Mouse (Mus musculus) layer of hippocampus, postnatal 10 days (tissue): ENCODE measurements at regions not wholly inside any gene's neighbourhood (a gene's known extent, or its start where the extent isn't known, plus 50 kb on each side); places are given as distances from the start of the nearest gene placed in this dataset.

Source experiments
- DNase-seq, 2 experiments: peaks; one replicate each; pipeline ENCODE4 v3.0.0; 2021; ENCODE audit warnings: low spot score in 2 of 2

GRCm38 (mm10) chr10:113285483-113285882, 356.7 kb upstream of the Atxn7l3b start:
- DNase-seq = no peak

GRCm38 (mm10) chr10:113240766-113241372, 312.1 kb upstream of the Atxn7l3b start:
- DNase-seq = peak; percentile 3 to 10
